Mouse (Mus musculus) liver, adult 2 months (tissue): ENCODE measurements at regions not wholly inside any gene's neighbourhood (a gene's known extent, or its start where the extent isn't known, plus 50 kb on each side); places are given as distances from the start of the nearest gene placed in this dataset.
A peak's percentile ranks its signal among the peaks of the same experiment; 100 is the strongest.

ENCODE experiments used
- DNase-seq: peaks from one replicate; pipeline ENCODE4 v3.0.0-alpha.2; 2011; ENCODE audit warnings: low read depth, low spot score; ENCODE audit errors: extremely low read depth
- H3K27ac ChIP-seq: fragments of 200-500 bp; replicated peaks from 2 replicates; pipeline ENCODE4 v1.5.1; 2012; ENCODE audit warnings: low read depth, mild to moderate bottlenecking, control low read depth, inconsistent platforms, low read length; ENCODE audit not compliant: insufficient read depth
- H3K27me3 ChIP-seq: fragments of 200-500 bp; 2 replicates; pipeline ENCODE4 v1.6.1; 2012; ENCODE audit warnings: mild to moderate bottlenecking, moderate library complexity, low read length, inconsistent platforms; ENCODE audit not compliant: control insufficient read depth, insufficient read depth
- H3K36me3 ChIP-seq: fragments of 200-500 bp; 2 replicates; pipeline ENCODE4 v1.6.1; 2012; ENCODE audit warnings: low read length, inconsistent platforms; ENCODE audit not compliant: control insufficient read depth, insufficient read depth
- H3K4me1 ChIP-seq: fragments of 200-500 bp; 2 replicates; pipeline ENCODE4 v1.6.1; 2011; ENCODE audit warnings: low read length; ENCODE audit not compliant: control insufficient read depth, insufficient read depth
- H3K4me3 ChIP-seq: fragments of 200-500 bp; 2 replicates; pipeline ENCODE4 v1.5.1; 2011; ENCODE audit warnings: low read depth, mild to moderate bottlenecking, control low read depth, low read length, moderate library complexity; ENCODE audit not compliant: insufficient read depth
- H3K79me2 ChIP-seq: fragments of 200-500 bp; 2 replicates; pipeline ENCODE4 v1.6.1; 2012; ENCODE audit warnings: inconsistent platforms, mild to moderate bottlenecking, low read length, moderate library complexity; ENCODE audit not compliant: control insufficient read depth, insufficient read depth
- H3K9ac ChIP-seq: fragments of 200-500 bp; 2 replicates; pipeline ENCODE4 v1.6.1; 2012; ENCODE audit warnings: low read depth, mild to moderate bottlenecking, control low read depth, inconsistent platforms, low read length
- CTCF ChIP-seq: fragments of 200-500 bp; IDR thresholded peaks from 2 replicates; pipeline ENCODE4 v1.5.1; 2011; ENCODE audit warnings: low read depth, low read length, control low read depth
- POLR2A ChIP-seq: fragments of 200-500 bp; IDR thresholded peaks from 2 replicates; pipeline ENCODE4 v1.6.1; 2011; ENCODE audit warnings: low read length, control low read depth; ENCODE audit not compliant: insufficient read depth; ENCODE audit errors: extremely low read depth
- WGBS: fragments of 180-500 bp; shearing (Covaris S2); methylation state at CpG from one replicate; pipeline ENCODE4 v1.1.7; 2018; 5-methylcytosine and 5-hydroxymethylcytosine counted together

GRCm38 (mm10) chr16:5545801-5546200, 290.0 kb upstream of the Eef2kmt start:
- Histone ChIP-seq H3K4me1 (no peaks in the 10 kb centered on the region), H3K27ac (no peak overlapping the region), H3K36me3 (no peaks in the 10 kb centered on the region), H3K27me3 (no peaks in the 10 kb centered on the region), H3K9ac (no peak overlapping the region), H3K79me2 (no peaks in the 10 kb centered on the region), H3K4me3 (no peak overlapping the region)
- no peak for DNase-seq
- 36% methylated on average over 8 of the region's 8 CpGs for WGBS
- TF ChIP-seq CTCF (no peak), POLR2A (no peak)

GRCm38 (mm10) chr16:5544436-5544835, 288.7 kb upstream of the Eef2kmt start:
- no peak overlapping the region for H3K4me3 ChIP-seq
- H3K4me1 ChIP-seq, result no peaks in the 10 kb centered on the region
- no peak overlapping the region for H3K9ac ChIP-seq
- TF ChIP-seq CTCF (no peak), POLR2A (no peak)
- DNase-seq, result no peak
- no peaks in the 10 kb centered on the region for H3K79me2 ChIP-seq
- H3K27me3 ChIP-seq, result no peaks in the 10 kb centered on the region
- WGBS, result 75% methylated on average over 2 of the region's 2 CpGs
- no peak overlapping the region for H3K27ac ChIP-seq
- no peaks in the 10 kb centered on the region for H3K36me3 ChIP-seq

- no peak overlapping the region for H3K9ac ChIP-seq
- WGBS, result 69% methylated on average over 10 of the region's 10 CpGs
Measured at GRCm38 (mm10) chr16:5538836-5539510, 283.2 kb upstream of the Eef2kmt start.

GRCm38 (mm10) chr16:5537286-5538204, 281.8 kb upstream of the Eef2kmt start:
- peak; percentile 38 for DNase-seq
- Histone ChIP-seq H3K4me3 (no peak overlapping the region), H3K9ac (no peak overlapping the region), H3K4me1 (peaks cover 3% of the 10 kb centered on the region; the same call in 1 of the 2 replicates), H3K27ac (no peak overlapping the region), H3K36me3 (no peaks in the 10 kb centered on the region), H3K27me3 (no peaks in the 10 kb centered on the region), H3K79me2 (no peaks in the 10 kb centered on the region)
- WGBS, result 54% methylated on average over 11 of the region's 11 CpGs
- TF ChIP-seq CTCF, result peak; percentile 56; the same call in 1 of the 2 replicates
- TF ChIP-seq POLR2A, result no peak

More at GRCm38 (mm10) chr16:5538836-5539510, 283.2 kb upstream of the Eef2kmt start:
- DNase-seq, result no peak
- Histone ChIP-seq H3K27me3 (no peaks in the 10 kb centered on the region), H3K36me3 (no peaks in the 10 kb centered on the region), H3K27ac (no peak overlapping the region), H3K4me1 (no peaks in the 10 kb centered on the region), H3K79me2 (no peaks in the 10 kb centered on the region), H3K4me3 (no peak overlapping the region)
- TF ChIP-seq CTCF, result no peak
- no peak for TF ChIP-seq POLR2A

GRCm38 (mm10) chr16:5536515-5536972, 280.8 kb upstream of the Eef2kmt start:
- no peak overlapping the region for H3K9ac ChIP-seq
- no peak for DNase-seq
- no peak for TF ChIP-seq POLR2A
- no peak for TF ChIP-seq CTCF
- H3K4me3 ChIP-seq, result no peak overlapping the region
- WGBS, result 58% methylated on average over 14 of the region's 14 CpGs
- H3K27ac ChIP-seq, result no peak overlapping the region
- H3K79me2 ChIP-seq, result no peaks in the 10 kb centered on the region
- no peaks in the 10 kb centered on the region for H3K36me3 ChIP-seq
- H3K27me3 ChIP-seq, result no peaks in the 10 kb centered on the region
- peaks cover 3% of the 10 kb centered on the region; the same call in 1 of the 2 replicates for H3K4me1 ChIP-seq
